Mouse (Mus musculus) liver, embryonic 11.5 days (tissue): ENCODE results near the gene Slc36a3. TPM values are rescaled to one million over a fixed set of nuclear protein-coding genes. Genes with fewer than 3 reads are reported as not detected.
A peak's percentile ranks its signal among the peaks of the same experiment; 100 is the strongest.

Experiments
- ATAC-seq: fragments of 200-750 bp; cut with Nextera tagmentation; replicated peaks from 2 replicates; pipeline ENCODE4 v1.8.0; 2017; ENCODE audit warnings: moderate number of reproducible peaks, mild to moderate bottlenecking, moderate TSS enrichment, moderate library complexity; ENCODE audit not compliant: low FRiP score
- DNase-seq: peaks from one replicate; pipeline ENCODE4 v3.0.0-alpha.2; 2017; ENCODE audit warnings: low spot score
- H3K27ac ChIP-seq: fragments of 300-500 bp; sonication (generic); 2 replicates; pipeline ENCODE4 v1.5.1; 2014; ENCODE audit warnings: mild to moderate bottlenecking, low read depth, low read length, control low read depth
- H3K27me3 ChIP-seq: fragments of 300-500 bp; sonication (generic); replicated peaks from 2 replicates; pipeline ENCODE4 v1.6.1; 2014; ENCODE audit warnings: low read length, mixed read lengths; ENCODE audit not compliant: control insufficient read depth, insufficient read depth
- H3K36me3 ChIP-seq: fragments of 300-500 bp; sonication (generic); 2 replicates; pipeline ENCODE4 v1.6.1; 2014; ENCODE audit warnings: mild to moderate bottlenecking, low read length, moderate library complexity, mixed read lengths; ENCODE audit not compliant: control insufficient read depth, insufficient read depth
- H3K4me1 ChIP-seq: fragments of 300-500 bp; sonication (generic); replicated peaks from 2 replicates; pipeline ENCODE4 v1.6.1; 2014; ENCODE audit warnings: low read length, mixed read lengths; ENCODE audit not compliant: control insufficient read depth, insufficient read depth
- H3K4me2 ChIP-seq: fragments of 300-500 bp; sonication (generic); 2 replicates; pipeline ENCODE4 v1.6.1; 2014; ENCODE audit warnings: mild to moderate bottlenecking, control low read depth, moderate library complexity
- H3K4me3 ChIP-seq: fragments of 300-500 bp; sonication (generic); 2 replicates; pipeline ENCODE4 v1.5.1; 2014; ENCODE audit warnings: low read depth, low read length, control low read depth
- H3K9ac ChIP-seq: fragments of 300-500 bp; sonication (generic); 2 replicates; pipeline ENCODE4 v1.6.1; 2014; ENCODE audit warnings: low read depth, low read length, control low read depth
- H3K9me3 ChIP-seq: fragments of 300-500 bp; sonication (generic); 2 replicates; pipeline ENCODE4 v1.6.1; 2016; ENCODE audit warnings: low read length, inconsistent platforms, mixed read lengths; ENCODE audit not compliant: control insufficient read depth
- WGBS: fragments of 180-500 bp; shearing (Covaris S2); extraction: QIAGEN DNeasy Blood & Tissue Kit; methylation state at CpG from one replicate; pipeline ENCODE4 v1.1.7; 2014; 5-methylcytosine and 5-hydroxymethylcytosine counted together
- polyA plus RNA-seq: library from polyadenylated mRNA; unstranded; fragments of >200 nt; fragmentation: Nextera tagmentation; extraction: Ambion mirVana; gene quantifications from 2 replicates; pipeline ENCODE4 v1.2.1, GENCODE M21; 2014

The Slc36a3 gene
- polyA plus RNA-seq, 1 experiment from 2014 or later: not detected

- Histone ChIP-seq H3K4me3 (no peak overlapping the region), H3K27ac (no peak overlapping the region), H3K4me2 (no peak overlapping the region), H3K36me3 (no peaks in the 10 kb centered on the region), H3K9ac (no peak overlapping the region), H3K9me3 (no peaks in the 10 kb centered on the region), H3K4me1 (0 out of 2 replicates have a peak, but pooled peaks cover 3% of the 10 kb centered on the region), H3K27me3 (no peaks in the 10 kb centered on the region)
- no peak for ATAC-seq
- DNase-seq: no peak
- 87% methylated on average over 7 of the region's 7 CpGs for WGBS
Observed at GRCm38 (mm10) chr11:55109521-55110300, 41.8 kb downstream of the Slc36a3 start.

- no peaks in the 10 kb centered on the region for H3K27me3 ChIP-seq
- H3K4me3 ChIP-seq: no peak overlapping the region
- no peak overlapping the region for H3K9ac ChIP-seq
- H3K4me2 ChIP-seq: no peak overlapping the region
- no peaks in the 10 kb centered on the region for H3K4me1 ChIP-seq
- H3K36me3 ChIP-seq: no peaks in the 10 kb centered on the region
- 73% methylated on average over 1 of the region's 1 CpGs for WGBS
- H3K27ac ChIP-seq: no peak overlapping the region
- DNase-seq: no peak
- no peaks in the 10 kb centered on the region for H3K9me3 ChIP-seq
- no peak for ATAC-seq
Observed at GRCm38 (mm10) chr11:55106636-55107035, 44.9 kb downstream of the Slc36a3 start.

- no peak overlapping the region for H3K4me3 ChIP-seq
- H3K36me3 ChIP-seq: no peaks in the 10 kb centered on the region
- ATAC-seq: no peak
- DNase-seq: no peak
- WGBS: 57% methylated on average over 4 of the region's 4 CpGs
- no peak overlapping the region for H3K9ac ChIP-seq
- H3K4me1 ChIP-seq: no peaks in the 10 kb centered on the region
- no peaks in the 10 kb centered on the region for H3K9me3 ChIP-seq
- H3K27ac ChIP-seq: no peak overlapping the region
- no peak overlapping the region for H3K4me2 ChIP-seq
- H3K27me3 ChIP-seq: no peaks in the 10 kb centered on the region
Observed at GRCm38 (mm10) chr11:55105389-55105788, 46.1 kb downstream of the Slc36a3 start.

- no peak for ATAC-seq
Observed at GRCm38 (mm10) chr11:55103229-55103628, 48.3 kb downstream of the Slc36a3 start.

GRCm38 (mm10) chr11:55102015-55102414 lies 49.5 kb downstream of the Slc36a3 start:
- WGBS: 76% methylated on average over 3 of the region's 3 CpGs
- no peaks in the 10 kb centered on the region for H3K36me3 ChIP-seq

More at GRCm38 (mm10) chr11:55103229-55103628, 48.3 kb downstream of the Slc36a3 start:
- Histone ChIP-seq H3K36me3 (no peaks in the 10 kb centered on the region), H3K4me1 (peaks cover under 1% of the 10 kb centered on the region; the same call in 1 of the 2 replicates), H3K27ac (no peak overlapping the region), H3K9ac (no peak overlapping the region), H3K4me3 (no peak overlapping the region), H3K4me2 (no peak overlapping the region), H3K27me3 (no peaks in the 10 kb centered on the region), H3K9me3 (no peaks in the 10 kb centered on the region)
- 89% methylated on average over 3 of the region's 3 CpGs for WGBS
- DNase-seq: no peak

GRCm38 (mm10) chr11:55099868-55100267 lies 51.6 kb downstream of the Slc36a3 start:
- Histone ChIP-seq H3K27me3 (no peaks in the 10 kb centered on the region), H3K4me1 (peaks cover 12% of the 10 kb centered on the region), H3K9ac (no peak overlapping the region), H3K4me2 (no peak overlapping the region), H3K4me3 (no peak overlapping the region), H3K36me3 (no peaks in the 10 kb centered on the region), H3K9me3 (no peaks in the 10 kb centered on the region), H3K27ac (no peak overlapping the region)
- WGBS: 61% methylated on average over 4 of the region's 4 CpGs
- no peak for ATAC-seq
- no peak for DNase-seq

More at GRCm38 (mm10) chr11:55102015-55102414, 49.5 kb downstream of the Slc36a3 start:
- Histone ChIP-seq H3K27me3 (no peaks in the 10 kb centered on the region), H3K4me3 (no peak overlapping the region), H3K4me1 (peaks cover 8% of the 10 kb centered on the region), H3K4me2 (no peak overlapping the region), H3K27ac (no peak overlapping the region), H3K9ac (no peak overlapping the region), H3K9me3 (no peaks in the 10 kb centered on the region)
- no peak for ATAC-seq
- DNase-seq: no peak

GRCm38 (mm10) chr11:55099019-55099771 lies 52.3 kb downstream of the Slc36a3 start:
- H3K27me3 ChIP-seq: no peaks in the 10 kb centered on the region
- H3K4me2 ChIP-seq: no peak overlapping the region; the same call in 1 of the 2 replicates
- WGBS: 89% methylated on average over 8 of the region's 8 CpGs
- DNase-seq (no peak), ATAC-seq (no peak)
- H3K9ac ChIP-seq: no peak overlapping the region
- H3K4me3 ChIP-seq: no peak overlapping the region
- H3K9me3 ChIP-seq: no peaks in the 10 kb centered on the region
- H3K36me3 ChIP-seq: no peaks in the 10 kb centered on the region
- H3K27ac ChIP-seq: no peak overlapping the region
- peaks cover 12% of the 10 kb centered on the region for H3K4me1 ChIP-seq

- H3K9ac ChIP-seq: peak overlapping the region; percentile 47
- WGBS: 18% methylated on average over 24 of the region's 24 CpGs
- no peaks in the 10 kb centered on the region for H3K36me3 ChIP-seq
- H3K4me3 ChIP-seq: peak overlapping the region; percentile 55
- peaks cover 12% of the 10 kb centered on the region for H3K4me1 ChIP-seq
- DNase-seq (no peak), ATAC-seq (no peak)
- no peaks in the 10 kb centered on the region for H3K9me3 ChIP-seq
- H3K4me2 ChIP-seq: peak overlapping the region; percentile 84
- H3K27me3 ChIP-seq: no peaks in the 10 kb centered on the region
- 0 out of 2 replicates have a peak overlapping the region, but pooled peaks have one; percentile 2 for H3K27ac ChIP-seq
Observed at GRCm38 (mm10) chr11:55098189-55098915, 53.2 kb downstream of the Slc36a3 start.
